ENCODE assay signal across 21 mouse cellular contexts in the genomic region with DNA sequence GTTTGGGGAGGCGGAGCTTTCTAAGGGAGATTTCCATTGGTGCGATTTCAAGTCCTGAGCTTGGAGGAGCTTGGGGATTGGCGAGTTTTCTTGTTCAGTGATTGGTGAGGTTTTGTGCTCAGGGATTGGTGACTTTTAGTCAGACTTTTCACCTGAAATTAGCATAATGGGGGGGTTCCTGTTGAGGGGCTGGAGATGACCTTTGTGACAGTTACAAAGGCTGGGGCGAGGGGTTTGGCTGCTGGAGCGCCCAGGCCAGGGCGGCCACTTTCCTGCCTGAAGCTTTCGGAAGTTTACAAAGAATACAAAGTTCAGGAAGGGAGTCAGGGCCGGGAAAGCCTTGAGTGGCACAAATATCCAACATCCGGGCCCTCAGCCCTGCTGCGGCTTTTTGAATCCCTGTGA. TPM values are rescaled to one million over a fixed set of nuclear protein-coding genes. Genes with fewer than 3 reads are reported as not detected.
DNase-seq lines count a peak whose midpoint lies in the region; ATAC-seq and TF ChIP-seq lines count a peak whose summit lies in the region.
"Had no signal": no experiment of that assay in that cellular context is flagged by ENCODE, and none has a peak within 500 bp of the region (broad histone marks: within the 10 kb centered on the region; RNA-seq: fewer than 3 reads in every experiment).

No protein-coding gene starts in this region.

- DNase-seq in heart, postnatal 0 days (ENCODE audit: low spot score): no peak
- DNase-seq in ES-E14 (ENCODE audit: low read depth, low spot score) (peak; percentile 83), ZHBTc4 (ENCODE audit: low read depth, low spot score) (peak; percentile 98)
- DNase-seq in lung, postnatal 36 days: peak; percentile 83
- no peak for DNase-seq in c-Kit-positive CD71-positive TER-119-positive erythroid progenitor cells, embryonic 14.5 days (ENCODE audit: low spot score)
- DNase-seq in frontal cortex, postnatal 14 days (ENCODE audit: low spot score in 2 of 2): no peak
- DNase-seq: forebrain, postnatal 0 days; left cerebral cortex, postnatal 4 days; right cerebral cortex, postnatal 14 days; thymus, postnatal 36 days had no signal

- TF ChIP-seq CTCF in heart, postnatal 0 days (IDR thresholded peaks at IDR 0.05; ENCODE audit: low read depth): no peak

- no peak overlapping the region for H3K4me2 ChIP-seq in heart, postnatal 0 days (ENCODE audit: low read depth, low read length)
- H3K4me2 ChIP-seq in heart, embryonic 12.5 days: no peak overlapping the region
- H3K4me2 ChIP-seq: embryonic facial prominence, embryonic 12.5 days; hindbrain, embryonic 14.5 days; intestine, embryonic 15.5 days; kidney, embryonic 15.5 days; neural tube, embryonic 13.5 days had no signal

- H3K36me3 ChIP-seq in heart, postnatal 0 days (replicated peaks; ENCODE audit: control insufficient read depth, insufficient read depth, low read length): no peaks in the 10 kb centered on the region
- H3K36me3 ChIP-seq in heart, embryonic 12.5 days: no peaks in the 10 kb centered on the region
- H3K36me3 ChIP-seq in ES-E14 (ENCODE audit: control insufficient read depth, insufficient read depth, low read length, poor library complexity, severe bottlenecking): no peaks in the 10 kb centered on the region
- H3K36me3 ChIP-seq: embryonic facial prominence, embryonic 12.5 days; intestine, embryonic 15.5 days; kidney, embryonic 15.5 days; midbrain, embryonic 10.5 days; neural tube, embryonic 13.5 days had no signal

- H3K9ac ChIP-seq in heart, postnatal 0 days (replicated peaks; ENCODE audit: low read depth, low read length): no peak overlapping the region
- H3K9ac ChIP-seq in heart, embryonic 12.5 days: no peak overlapping the region
- no peak overlapping the region for H3K9ac ChIP-seq in ES-E14 (ENCODE audit: insufficient read depth, low read depth, low read length, poor library complexity, severe bottlenecking)
- H3K9ac ChIP-seq: embryonic facial prominence, embryonic 12.5 days; forebrain, postnatal 0 days; hindbrain, embryonic 14.5 days; intestine, embryonic 15.5 days; kidney, embryonic 15.5 days; neural tube, embryonic 13.5 days had no signal

- in situ Hi-C loops in ES-E14 (cut with MboI; ENCODE audit: low sequenced_read_pairs in 2 of 2, unreplicated experiment in 2 of 2): no loop called here

- no peaks in the 10 kb centered on the region for H3K27me3 ChIP-seq in heart, postnatal 0 days (ENCODE audit: control insufficient read depth, insufficient read depth, low read length)
- no peaks in the 10 kb centered on the region for H3K27me3 ChIP-seq in heart, embryonic 12.5 days (replicated peaks)
- H3K27me3 ChIP-seq: embryonic facial prominence, embryonic 12.5 days; intestine, embryonic 15.5 days; kidney, embryonic 15.5 days; neural tube, embryonic 13.5 days; Patski had no signal

- TF ChIP-seq EP300 in heart, postnatal 0 days (IDR thresholded peaks at IDR 0.05; ENCODE audit: low read depth): no peak

- no peaks in the 10 kb centered on the region for H3K9me3 ChIP-seq in heart, postnatal 0 days (replicated peaks; ENCODE audit: control insufficient read depth, low read length)
- peaks cover 6% of the 10 kb centered on the region; the same call in 1 of the 2 replicates for H3K9me3 ChIP-seq in heart, embryonic 12.5 days (replicated peaks)
- no peaks in the 10 kb centered on the region for H3K9me3 ChIP-seq in ES-E14 (ENCODE audit: control insufficient read depth, insufficient read depth, low read depth, low read length)
- H3K9me3 ChIP-seq: embryonic facial prominence, embryonic 12.5 days; intestine, embryonic 15.5 days; kidney, embryonic 15.5 days; midbrain, embryonic 10.5 days; neural tube, embryonic 13.5 days had no signal

- no peak overlapping the region for H3K27ac ChIP-seq in heart, postnatal 0 days (ENCODE audit: low read depth)
- H3K27ac ChIP-seq in heart, embryonic 12.5 days (ENCODE audit: poor library complexity, severe bottlenecking): no peak overlapping the region
- H3K27ac ChIP-seq in ES-E14 (ENCODE audit: insufficient read depth, low read depth, low read length, poor library complexity, severe bottlenecking): peak overlapping the region; percentile 92
- H3K27ac ChIP-seq: embryonic facial prominence, embryonic 12.5 days; hindbrain, embryonic 14.5 days; intestine, embryonic 15.5 days; kidney, embryonic 15.5 days; midbrain, embryonic 10.5 days; neural tube, embryonic 13.5 days; stomach, postnatal 0 days had no signal

- peak; percentile 39 for ATAC-seq in heart, postnatal 0 days (ENCODE audit: insufficient read depth, low read depth)
- no peak for ATAC-seq in heart, embryonic 12.5 days (ENCODE audit: insufficient number of reproducible peaks, low FRiP score)
- ATAC-seq: CD4-positive, CD25-positive, alpha-beta regulatory T cell, adult 4 months; forebrain, postnatal 0 days; intestine, embryonic 15.5 days; Patski had no signal

- 87% methylated on average over 10 of the region's 10 CpGs for WGBS in heart, postnatal 0 days
- 87% methylated on average over 10 of the region's 10 CpGs for WGBS in heart, embryonic 12.5 days

- H3K4me1 ChIP-seq in heart, postnatal 0 days (ENCODE audit: control insufficient read depth, insufficient read depth): 0 out of 2 replicates have a peak, but pooled peaks cover 4% of the 10 kb centered on the region
- peaks cover 8% of the 10 kb centered on the region; the same call in 1 of the 2 replicates for H3K4me1 ChIP-seq in heart, embryonic 12.5 days (replicated peaks)
- peaks cover 0 to 7% of the 10 kb centered on the region in 2 experiments; a peak in 2 of 4 replicates for H3K4me1 ChIP-seq in ES-E14 (ENCODE audit: control insufficient read depth in 2 of 2, insufficient read depth in 2 of 2, low read length in 2 of 2, poor library complexity in 1 of 2)
- H3K4me1 ChIP-seq: embryonic facial prominence, embryonic 12.5 days; intestine, embryonic 15.5 days; midbrain, embryonic 10.5 days; neural tube, embryonic 13.5 days had no signal

- no peak overlapping the region for H3K4me3 ChIP-seq in heart, postnatal 0 days (ENCODE audit: low read depth, low read length)
- no peak overlapping the region for H3K4me3 ChIP-seq in heart, embryonic 12.5 days
- no peak overlapping the region for H3K4me3 ChIP-seq in ES-E14 (ENCODE audit: insufficient read depth in 1 of 2, low read depth in 1 of 2, low read length in 2 of 2, poor library complexity in 1 of 2, severe bottlenecking in 1 of 2)
- H3K4me3 ChIP-seq: embryonic facial prominence, embryonic 12.5 days; intestine, embryonic 15.5 days; kidney, embryonic 15.5 days; midbrain, embryonic 10.5 days; neural tube, embryonic 13.5 days had no signal

TF ChIP-seq in ES-E14, 5 proteins besides CTCF, POLR2A, EP300 and RAD21:
- TF ChIP-seq CHD2 (IDR thresholded peaks at IDR 0.05; ENCODE audit: low read depth, low read length) (peak; percentile 79), ZNF384 (IDR thresholded peaks at IDR 0.05; ENCODE audit: low read depth, low read length) (no peak)

RNA-seq across cellular contexts. Expression of a gene that starts 51.1 kb away (rescaled TPM):
- 11.4 and 38.8 TPM in 2 replicates for total RNA-seq in heart, postnatal 0 days (2014; rRNA removed; ENCODE audit: low replicate concordance)
- polyA plus RNA-seq in heart, postnatal 0 days (2015; fragmentation: Nextera tagmentation; extraction: Ambion mirVana): 21.1 and 21.6 TPM in 2 replicates
- 1.3 and 1.4 TPM in 2 replicates for polyA plus RNA-seq in heart, embryonic 12.5 days (2016; fragmentation: Nextera tagmentation; extraction: Ambion mirVana)
- 0.37 and 0.40 TPM in 2 replicates for total RNA-seq in ES-E14 (2012; rRNA removed)
- polyA plus RNA-seq: CD4-positive, CD25-positive, alpha-beta regulatory T cell, adult 4 months had no signal

RNA-seq across cellular contexts. Expression of a gene that starts 51.9 kb away (rescaled TPM):
- total RNA-seq in heart, postnatal 0 days (2014; rRNA removed; ENCODE audit: low replicate concordance): not detected in 2 replicates
- polyA plus RNA-seq in heart, postnatal 0 days (2015; fragmentation: Nextera tagmentation; extraction: Ambion mirVana): 2.5 and 2.6 TPM in 2 replicates
- polyA plus RNA-seq in heart, embryonic 12.5 days (2016; fragmentation: Nextera tagmentation; extraction: Ambion mirVana): 0.73 TPM in 1 of 2 replicates, not detected in the other
- total RNA-seq in ES-E14 (2012; rRNA removed): 2.0 and 2.2 TPM in 2 replicates
- total RNA-seq: liver, adult 2 months had no signal
- polyA plus RNA-seq: CD4-positive, CD25-positive, alpha-beta regulatory T cell, adult 4 months; liver, adult 2 months had no signal

Comparison
In these comparisons a context has a peak if more than half of its experiments do, and no peak if none do; other contexts are left out.
1. DNase-seq: peak in ES-E14 (single experiment), ZHBTc4 (single experiment) and lung, postnatal 36 days (single experiment); none in heart, postnatal 0 days (single experiment), c-Kit-positive CD71-positive TER-119-positive erythroid progenitor cells, embryonic 14.5 days (single experiment) and frontal cortex, postnatal 14 days (0 of 2).